Mouse (Mus musculus) T-helper 2 cell (primary cell): ENCODE measurements at regions not wholly inside any gene's neighbourhood (a gene's known extent, or its start where the extent isn't known, plus 50 kb on each side); places are given as distances from the start of the nearest gene placed in this dataset.

Experiments used
- in situ Hi-C: fragments of 300-600 bp; cut with MboI, MseI; formaldehyde crosslinking; loops from one replicate; pipeline ENCODE4 v1.15.1; 2025; ENCODE audit warnings: high pct_unique_total_duplicates

- in situ Hi-C loops, result no loop called here
Observed at GRCm38 (mm10) chr10:19078047-19078446, 62.6 kb upstream of the Tnfaip3 start.

- in situ Hi-C loops, result loop anchor here (5.0 to 10.0 kb wide), 2 partner anchors 51 to 116 kb away; partner anchors contain the start of gene Tnfaip3
Observed at GRCm38 (mm10) chr10:19068377-19068776, 52.9 kb upstream of the Tnfaip3 start.

GRCm38 (mm10) chr10:19067623-19068022, 52.2 kb upstream of the Tnfaip3 start:
- in situ Hi-C loops, result loop anchor here (5.0 to 10.0 kb wide), 2 partner anchors 50 to 117 kb away; partner anchors contain the start of gene Tnfaip3

GRCm38 (mm10) chr10:19066821-19067350, 51.4 kb upstream of the Tnfaip3 start:
- in situ Hi-C loops, result loop anchor here (5.0 to 10.0 kb wide), 2 partner anchors 50 to 118 kb away; partner anchors contain the start of gene Tnfaip3
